Mouse (Mus musculus) left cerebral cortex, postnatal 14 days (tissue): ENCODE data around the gene Ilf2. TPM values are rescaled to one million over a fixed set of nuclear protein-coding genes. Genes with fewer than 3 reads are reported as not detected.

Source experiments
- DNase-seq, 2 experiments: peaks; one replicate each; pipeline ENCODE4 v3.0.0; 2021 to 2022; ENCODE audit warnings: low spot score in 2 of 2, mixed read lengths in 1 of 2
- intact Hi-C: fragments of 180-260 bp; cut with DNase I; formaldehyde crosslinking; loops from one replicate; pipeline ENCODE4 v1.15.1; 2025
- long read RNA-seq, 2 experiments: library from polyadenylated mRNA; stranded (forward); transcript quantifications; one replicate each; pipeline ENCODE4 v2.0.0; 2021
- total RNA-seq, 2 experiments: library from RNA; stranded (reverse); gene quantifications; 2 replicates each; pipeline ENCODE4 v1.2.3; 2021

The Ilf2 gene
- 10 to 100 TPM; 88.9 to 91.5 TPM for total RNA-seq
- long read RNA-seq, experiment 1, transcript Ilf2-201 (14 exons, 2,027 nt): major isoform, 104 of 112 reads
- long read RNA-seq, experiment 1, partial matches to known transcripts: 1 of 112 reads
- long read RNA-seq, experiment 1, other reads (novel, unspliced or antisense): 7 of 112 reads
- long read RNA-seq, experiment 2, transcript Ilf2-201 (14 exons, 2,027 nt): major isoform, 95 of 105 reads
- long read RNA-seq, experiment 2, partial matches to known transcripts: 5 of 105 reads
- long read RNA-seq, experiment 2, other reads (novel, unspliced or antisense): 5 of 105 reads

DNA sequence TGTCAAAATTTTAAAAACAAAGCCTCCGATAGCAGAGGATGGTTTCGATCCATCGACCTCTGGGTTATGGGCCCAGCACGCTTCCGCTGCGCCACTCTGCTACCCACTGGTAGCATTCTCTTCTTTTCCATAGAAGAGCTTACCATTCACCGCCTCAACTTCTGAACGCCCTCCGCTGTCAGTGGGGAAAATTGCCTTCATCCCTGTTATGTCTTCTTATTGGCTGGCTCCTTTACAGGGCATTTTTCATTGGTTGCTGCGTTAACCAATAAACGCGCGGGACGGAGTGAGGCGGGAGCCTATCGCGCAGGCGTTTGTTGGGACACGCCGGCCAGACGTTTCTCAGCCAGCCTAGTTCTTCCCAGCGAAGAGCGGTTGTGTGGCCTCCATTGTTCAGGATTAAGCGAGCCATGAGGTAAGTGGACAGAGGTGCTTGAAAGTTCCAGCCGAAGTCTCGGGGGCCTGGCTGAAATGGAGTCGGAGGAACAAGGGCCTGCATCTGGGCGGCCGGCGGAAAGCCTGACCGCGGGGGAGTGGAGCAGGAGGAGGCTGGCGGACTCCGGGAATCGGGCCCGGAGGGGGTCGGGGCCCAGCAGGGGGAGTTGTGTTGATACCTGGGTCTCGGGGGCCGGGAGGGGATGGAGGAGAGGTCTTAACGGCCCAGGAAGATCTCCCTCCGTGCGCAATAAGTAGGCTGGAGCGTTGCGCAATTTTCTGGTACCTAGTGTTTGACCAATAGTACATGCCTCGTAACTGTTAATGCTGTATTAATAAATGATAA is at the start of gene Ilf2:
Gene Ilf2, plus strand, starts transcription at position 296 of the 781 bp plus-strand sequence.
- intact Hi-C loops: no loop called here
- DNase-seq: peak; percentile 97 to 99

GRCm38 (mm10) chr3:90427574-90427973 is 48.4 kb upstream of the Ilf2 start:
- intact Hi-C loops: no loop called here
- DNase-seq: no peak

- intact Hi-C loops: no loop called here
- DNase-seq: no peak
Observed at GRCm38 (mm10) chr3:90428186-90428585, 47.7 kb upstream of the Ilf2 start.

DNA sequence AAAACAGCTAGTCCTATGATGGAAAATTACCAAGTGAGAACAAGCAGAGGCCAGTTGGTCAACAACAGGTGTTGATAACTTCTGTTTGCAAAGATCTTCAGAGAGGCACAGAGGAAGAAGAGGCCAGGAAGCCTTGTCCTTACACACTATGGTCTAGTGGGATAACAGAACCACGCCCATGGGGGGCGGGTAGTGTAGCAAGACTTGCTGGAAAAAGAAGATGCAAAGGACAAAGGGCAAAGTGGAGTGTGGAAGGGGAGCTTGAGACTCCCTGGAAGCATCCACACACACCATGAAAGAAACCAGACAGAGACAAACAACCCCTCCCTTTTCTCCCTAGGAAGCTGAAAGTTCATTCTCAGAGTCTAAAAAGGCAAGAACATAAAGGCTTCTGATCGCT is 46.4 kb upstream of the Ilf2 start:
- intact Hi-C loops: no loop called here
- DNase-seq: no peak

- DNase-seq: no peak
- intact Hi-C loops: no loop called here
Observed at GRCm38 (mm10) chr3:90432348-90432747, 43.6 kb upstream of the Ilf2 start.

- intact Hi-C loops: no loop called here
- DNase-seq: peak; percentile 35 to 38
Observed at GRCm38 (mm10) chr3:90432811-90433219, 43.1 kb upstream of the Ilf2 start.

DNA sequence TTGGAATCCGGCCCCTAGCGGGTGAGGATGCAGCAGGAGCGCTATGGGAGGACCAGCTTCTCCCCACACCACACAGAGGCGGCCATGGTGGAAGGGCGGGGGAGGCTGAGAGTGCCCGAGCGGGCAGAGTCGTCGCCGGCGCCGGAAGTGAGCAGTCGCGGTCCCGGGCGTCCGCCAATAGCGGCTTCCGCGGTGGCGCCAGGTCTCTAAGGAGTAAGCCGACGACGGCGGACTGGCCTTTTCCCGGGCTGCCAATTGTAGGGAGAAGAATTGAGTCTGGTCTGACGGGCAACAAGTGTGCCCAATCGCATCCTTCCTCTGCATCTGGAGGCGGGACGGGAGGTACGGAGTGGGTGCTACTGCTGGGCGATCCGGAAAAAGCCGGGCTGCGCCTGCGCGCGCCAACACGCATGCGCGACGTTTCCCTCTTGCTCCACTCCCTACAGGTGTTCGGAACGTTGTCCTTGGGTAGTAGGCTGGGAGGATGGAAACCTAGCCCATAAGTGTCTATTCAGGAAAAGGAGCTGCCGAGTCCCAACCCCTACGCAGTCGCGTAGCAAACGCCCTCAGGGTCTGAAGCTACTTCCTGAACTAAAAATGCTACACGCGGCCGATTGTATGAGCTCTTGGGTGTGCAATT is 42.4 kb upstream of the Ilf2 start, which contains the start of gene Ints3:
Gene Ints3, minus strand, starts transcription at position 242 of the 640 bp plus-strand sequence.
- DNase-seq: peak; percentile 100
- intact Hi-C loops: no loop called here

DNA sequence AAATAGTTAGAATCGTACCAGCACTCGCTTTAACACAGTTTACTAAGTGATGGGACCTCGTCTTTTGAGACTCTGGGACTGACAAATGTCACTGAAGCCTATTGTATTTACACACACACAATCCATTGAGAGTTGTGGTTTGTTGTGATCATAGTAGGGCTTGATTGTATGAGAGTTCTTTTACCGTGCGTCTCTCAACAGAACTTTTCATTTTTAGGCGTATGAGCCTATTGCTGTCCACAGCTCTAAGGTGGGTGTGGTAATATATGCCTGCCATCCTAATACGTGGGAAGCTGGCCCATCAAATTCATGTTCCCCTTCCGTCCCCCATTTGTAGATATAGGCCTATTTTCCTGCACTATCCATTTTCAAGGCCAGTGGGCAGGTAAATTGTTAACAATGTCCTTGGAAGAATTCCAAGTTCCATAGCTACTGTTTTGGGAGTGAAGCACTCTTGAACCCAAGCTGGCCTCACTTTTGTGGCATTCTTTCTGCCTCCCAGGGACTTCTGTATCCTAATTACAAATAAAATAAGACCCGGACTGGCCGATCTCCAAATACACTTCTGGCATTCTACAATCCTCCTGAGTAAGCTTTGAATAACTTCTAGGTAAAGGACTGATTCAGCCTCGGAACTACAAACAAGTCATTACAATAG is 41.7 kb upstream of the Ilf2 start:
- no peak for DNase-seq
- intact Hi-C loops: no loop called here

DNA sequence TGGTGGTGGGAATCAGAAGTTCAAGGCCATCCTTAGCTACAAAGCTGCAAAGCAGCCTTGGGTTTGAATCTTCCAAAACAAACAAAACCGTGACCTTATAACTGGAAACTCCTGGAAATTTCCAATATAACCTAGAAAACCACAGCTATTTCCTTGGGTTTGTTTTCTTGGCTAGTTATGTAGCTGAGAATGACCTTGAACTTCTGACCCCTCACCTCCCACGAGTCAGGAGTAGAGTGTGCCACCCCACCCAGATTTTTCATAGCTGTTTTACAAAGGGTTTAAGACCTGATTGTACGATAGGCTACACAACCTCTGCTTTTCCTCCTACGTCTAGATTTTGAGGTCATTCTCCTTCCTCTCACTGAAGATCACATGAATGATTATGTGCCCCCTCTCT is 38.8 kb upstream of the Ilf2 start:
- DNase-seq: no peak
- intact Hi-C loops: no loop called here

DNA sequence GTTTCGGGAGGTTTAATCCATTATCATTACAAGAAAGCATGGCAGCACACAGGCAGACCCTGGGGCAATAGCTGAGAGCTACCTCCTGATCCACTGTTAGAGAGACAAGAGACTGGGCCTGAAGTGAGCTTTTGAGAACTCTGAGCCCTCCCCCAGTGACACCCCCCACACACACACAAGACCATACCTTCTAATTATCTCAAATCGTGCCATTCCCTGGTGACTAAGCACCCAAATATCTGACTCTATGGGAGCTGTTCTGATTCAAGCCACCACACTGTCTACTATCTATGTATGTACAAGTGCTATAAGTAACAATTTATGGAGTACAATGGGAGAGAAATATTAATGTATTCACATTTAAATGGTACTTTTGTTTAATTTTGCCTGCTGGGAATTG is 35.2 kb upstream of the Ilf2 start:
- intact Hi-C loops: no loop called here
- no peak for DNase-seq

DNA sequence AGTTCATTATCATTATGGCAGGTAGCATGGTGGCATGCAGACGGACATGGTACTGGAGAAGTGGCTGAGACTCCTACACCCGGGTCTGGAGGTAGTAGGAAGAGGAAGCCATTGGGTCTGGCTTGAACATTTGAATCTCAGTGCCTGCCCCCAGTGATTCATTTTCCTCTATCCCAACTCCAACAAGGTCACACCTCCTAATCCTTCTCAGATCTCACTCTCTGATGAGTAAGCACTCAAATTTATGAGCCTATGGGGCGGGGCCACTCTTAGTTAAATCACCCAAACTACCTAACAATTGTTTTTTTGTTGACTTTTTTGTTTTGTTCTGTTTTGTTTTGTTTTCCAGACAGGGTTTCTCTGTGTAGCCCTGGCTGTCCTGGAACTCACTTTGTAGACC is 31.9 kb upstream of the Ilf2 start:
- DNase-seq: no peak
- intact Hi-C loops: no loop called here

GRCm38 (mm10) chr3:90445417-90446200 is 30.3 kb upstream of the Ilf2 start:
- intact Hi-C loops: no loop called here
- DNase-seq: no peak

GRCm38 (mm10) chr3:90446389-90447122 is 29.4 kb upstream of the Ilf2 start:
- peak; percentile 59 to 62 for DNase-seq
- intact Hi-C loops: no loop called here

DNA sequence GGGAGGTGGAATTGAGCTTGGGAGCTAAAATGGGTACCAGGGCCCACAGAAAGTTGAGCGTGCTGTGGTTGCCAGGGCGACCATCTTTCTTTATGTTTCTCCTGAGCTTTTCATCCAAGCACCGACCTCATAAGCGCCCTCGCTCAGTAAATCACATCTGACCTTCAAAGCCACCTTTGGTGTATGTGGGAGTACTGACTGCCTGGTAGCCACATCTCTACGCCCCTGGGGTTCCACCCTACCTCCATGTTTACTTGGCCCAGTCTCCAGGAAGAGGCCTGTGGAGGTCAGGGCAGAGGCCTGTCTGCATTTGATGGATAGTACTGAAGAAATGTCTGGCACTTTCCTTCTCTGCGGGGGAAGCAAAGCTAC is 28.8 kb upstream of the Ilf2 start:
- peak in 1 of 2 experiments; percentile 15 for DNase-seq
- intact Hi-C loops: no loop called here

DNA sequence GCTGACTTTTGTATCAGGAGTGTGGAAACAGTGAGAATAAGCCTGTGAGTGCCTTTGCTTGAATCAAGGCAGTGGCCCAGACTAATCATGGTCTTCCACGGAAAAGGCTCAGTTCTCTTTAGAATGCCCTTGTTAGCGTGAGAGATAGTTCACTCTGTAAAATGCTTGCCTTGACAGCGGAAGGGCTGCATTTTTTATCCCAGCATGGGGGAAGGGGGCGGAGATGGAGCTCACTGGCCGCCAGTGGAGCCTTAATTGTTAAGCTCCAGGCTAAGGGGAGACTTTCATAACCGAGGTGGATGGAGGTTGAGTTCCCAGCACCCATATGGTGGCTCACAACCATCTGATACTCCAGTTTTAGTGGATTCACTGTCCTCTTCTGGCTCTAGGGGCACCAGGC is 27.3 kb upstream of the Ilf2 start:
- DNase-seq: no peak
- intact Hi-C loops: no loop called here

GRCm38 (mm10) chr3:90450874-90451273 is 25.1 kb upstream of the Ilf2 start:
- no peak for DNase-seq
- intact Hi-C loops: no loop called here

- DNase-seq: peak in 1 of 2 experiments; percentile 26
- intact Hi-C loops: no loop called here
Observed at GRCm38 (mm10) chr3:90451396-90452095, 24.4 kb upstream of the Ilf2 start.

GRCm38 (mm10) chr3:90454931-90455330 is 21.0 kb upstream of the Ilf2 start:
- intact Hi-C loops: no loop called here
- no peak for DNase-seq
